Mouse (Mus musculus) intestine, embryonic 14.5 days (tissue): ENCODE measurements around the gene Myh9. TPM values are rescaled to one million over a fixed set of nuclear protein-coding genes. Genes with fewer than 3 reads are reported as not detected.

Source experiments
- ATAC-seq: fragments of 200-750 bp; cut with Nextera tagmentation; replicated peaks from 2 replicates; pipeline ENCODE4 v1.8.0; 2017; ENCODE audit warnings: low read depth, moderate number of reproducible peaks, moderate TSS enrichment, moderate library complexity; ENCODE audit not compliant: low FRiP score, low TSS enrichment
- DNase-seq: peaks from one replicate; pipeline ENCODE4 v3.0.0-alpha.2; 2018; ENCODE audit warnings: low spot score
- H3K27ac ChIP-seq: fragments of 300-500 bp; sonication (generic); 2 replicates; pipeline ENCODE4 v1.5.1; 2014; ENCODE audit warnings: low read depth, mild to moderate bottlenecking, control low read depth
- H3K27me3 ChIP-seq: fragments of 300-500 bp; sonication (generic); replicated peaks from 2 replicates; pipeline ENCODE4 v1.6.1; 2014; ENCODE audit warnings: low read length, control low read depth; ENCODE audit not compliant: control insufficient read depth, insufficient read depth
- H3K36me3 ChIP-seq: fragments of 300-500 bp; sonication (generic); 2 replicates; pipeline ENCODE4 v1.6.1; 2014; ENCODE audit warnings: low read length, control low read depth; ENCODE audit not compliant: control insufficient read depth, insufficient read depth
- H3K4me1 ChIP-seq: fragments of 300-500 bp; sonication (generic); replicated peaks from 2 replicates; pipeline ENCODE4 v1.6.1; 2014; ENCODE audit warnings: low read length, control low read depth, mixed read lengths; ENCODE audit not compliant: control insufficient read depth, insufficient read depth
- H3K4me2 ChIP-seq: fragments of 300-500 bp; sonication (generic); 2 replicates; pipeline ENCODE4 v1.6.1; 2014; ENCODE audit warnings: low read length
- H3K4me3 ChIP-seq: fragments of 300-500 bp; sonication (generic); 2 replicates; pipeline ENCODE4 v1.5.1; 2014; ENCODE audit warnings: low read depth, low read length, control low read depth, mixed read lengths
- H3K9ac ChIP-seq: fragments of 300-500 bp; sonication (generic); 2 replicates; pipeline ENCODE4 v1.6.1; 2014; ENCODE audit warnings: mild to moderate bottlenecking, low read length
- H3K9me3 ChIP-seq: fragments of 300-500 bp; sonication (generic); 2 replicates; pipeline ENCODE4 v1.6.1; 2016; ENCODE audit warnings: low read length, control low read depth; ENCODE audit not compliant: control insufficient read depth
- WGBS: fragments of 180-500 bp; shearing (Covaris S2); extraction: QIAGEN DNeasy Blood & Tissue Kit; methylation state at CpG from one replicate; pipeline ENCODE4 v1.1.7; 2014; 5-methylcytosine and 5-hydroxymethylcytosine counted together
- polyA plus RNA-seq: library from polyadenylated mRNA; unstranded; fragments of >200 nt; fragmentation: Nextera tagmentation; extraction: Ambion mirVana; gene quantifications from 2 replicates; pipeline ENCODE4 v1.2.1, GENCODE M21; 2014

Myh9 gene
- polyA plus RNA-seq, 1 experiment from 2014 or later: 72.2 TPM

DNA sequence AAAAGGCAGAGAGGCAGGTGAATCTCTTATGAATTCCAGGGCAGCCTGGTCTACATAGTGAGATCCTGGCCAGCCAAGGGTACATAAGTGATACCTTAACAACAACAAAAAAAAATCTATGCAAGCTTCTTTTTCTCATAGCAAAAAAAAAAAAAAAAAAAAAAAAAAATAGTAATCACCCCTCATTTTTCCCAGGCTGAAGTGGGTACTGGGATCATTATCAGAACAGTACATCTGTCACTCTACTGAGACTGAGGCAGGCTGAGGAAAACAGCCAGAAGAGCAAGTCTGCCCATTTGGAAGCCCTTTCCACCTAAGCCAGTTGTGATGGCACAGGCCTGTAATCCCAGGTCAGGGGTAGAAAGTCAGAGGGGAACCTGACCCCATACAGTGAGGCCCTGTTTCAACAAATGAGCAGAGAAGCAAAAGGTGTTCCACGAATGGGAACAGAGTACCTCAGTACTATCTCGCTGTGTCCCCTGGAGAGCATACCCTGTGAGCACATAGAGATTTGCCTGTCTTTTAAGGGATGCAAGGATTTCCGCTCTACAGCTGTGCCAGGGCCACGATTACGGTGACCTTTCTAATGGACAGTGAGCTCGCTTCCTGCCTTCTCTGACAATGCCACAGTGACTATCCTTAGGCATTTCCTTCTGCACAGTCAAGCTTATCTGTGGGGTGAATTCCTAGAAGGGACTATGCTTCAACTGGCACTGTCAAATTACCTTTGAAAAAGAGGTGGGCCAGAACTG lies 5.1 kb downstream of the Myh9 start:
- peaks cover 5% of the 10 kb centered on the region; the same call in 1 of the 2 replicates for H3K36me3 ChIP-seq
- no peaks in the 10 kb centered on the region for H3K27me3 ChIP-seq
- ATAC-seq (no peak), DNase-seq (no peak)
- no peak overlapping the region; the same call in 1 of the 2 replicates for H3K4me2 ChIP-seq
- H3K4me3 ChIP-seq: no peak overlapping the region
- H3K27ac ChIP-seq: peak overlapping the region; percentile 66; the same call in 1 of the 2 replicates
- WGBS: 57% methylated on average over 6 of the region's 6 CpGs
- no peak overlapping the region for H3K9ac ChIP-seq
- H3K9me3 ChIP-seq: no peaks in the 10 kb centered on the region
- peaks cover 74% of the 10 kb centered on the region for H3K4me1 ChIP-seq

DNA sequence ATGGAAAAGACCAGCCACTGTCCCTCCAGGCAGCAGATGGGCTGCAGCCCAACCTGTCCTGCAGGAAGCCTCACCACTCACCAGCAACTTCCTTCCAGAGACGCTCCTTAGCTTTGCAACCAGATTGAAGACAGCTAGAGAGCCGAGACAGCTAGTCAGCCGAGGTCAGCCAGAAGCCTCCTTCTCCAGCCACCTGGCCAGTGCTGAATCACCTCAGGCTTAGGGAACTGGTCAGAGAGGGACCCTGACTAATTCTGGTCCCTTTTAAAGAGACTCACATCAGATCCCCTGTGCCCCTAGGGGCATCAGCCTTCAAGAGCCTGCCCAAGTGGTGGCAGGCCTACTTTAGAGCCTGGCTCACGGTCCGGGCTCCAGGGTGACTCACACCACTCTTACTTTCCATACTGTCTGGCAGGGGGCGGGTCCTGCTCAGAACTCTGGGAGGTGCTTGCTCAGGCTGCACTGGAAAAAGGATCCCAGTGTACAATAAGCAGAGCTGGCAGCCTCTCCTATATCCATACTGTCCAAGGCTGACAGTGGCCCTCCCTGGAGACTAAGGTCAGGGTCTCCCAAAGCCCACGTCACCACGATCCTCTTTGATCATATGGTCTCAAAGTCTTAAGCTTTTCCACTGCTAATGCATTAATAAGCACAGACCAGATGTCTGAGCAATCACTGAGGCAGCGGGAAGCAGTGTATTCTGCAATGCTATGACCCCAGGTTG lies 5.9 kb downstream of the Myh9 start:
- peaks cover 9% of the 10 kb centered on the region; the same call in 1 of the 2 replicates for H3K36me3 ChIP-seq
- peak overlapping the region; percentile 66 for H3K27ac ChIP-seq
- ATAC-seq (no peak; the same call in 1 of the 2 replicates), DNase-seq (no peak)
- H3K9ac ChIP-seq: 0 out of 2 replicates have a peak overlapping the region, but pooled peaks have one; percentile 9
- WGBS: 17% methylated on average over 9 of the region's 9 CpGs
- H3K4me1 ChIP-seq: peaks cover 80% of the 10 kb centered on the region
- no peaks in the 10 kb centered on the region for H3K27me3 ChIP-seq
- H3K4me3 ChIP-seq: no peak overlapping the region
- no peaks in the 10 kb centered on the region for H3K9me3 ChIP-seq
- peak overlapping the region; percentile 33 for H3K4me2 ChIP-seq

DNA sequence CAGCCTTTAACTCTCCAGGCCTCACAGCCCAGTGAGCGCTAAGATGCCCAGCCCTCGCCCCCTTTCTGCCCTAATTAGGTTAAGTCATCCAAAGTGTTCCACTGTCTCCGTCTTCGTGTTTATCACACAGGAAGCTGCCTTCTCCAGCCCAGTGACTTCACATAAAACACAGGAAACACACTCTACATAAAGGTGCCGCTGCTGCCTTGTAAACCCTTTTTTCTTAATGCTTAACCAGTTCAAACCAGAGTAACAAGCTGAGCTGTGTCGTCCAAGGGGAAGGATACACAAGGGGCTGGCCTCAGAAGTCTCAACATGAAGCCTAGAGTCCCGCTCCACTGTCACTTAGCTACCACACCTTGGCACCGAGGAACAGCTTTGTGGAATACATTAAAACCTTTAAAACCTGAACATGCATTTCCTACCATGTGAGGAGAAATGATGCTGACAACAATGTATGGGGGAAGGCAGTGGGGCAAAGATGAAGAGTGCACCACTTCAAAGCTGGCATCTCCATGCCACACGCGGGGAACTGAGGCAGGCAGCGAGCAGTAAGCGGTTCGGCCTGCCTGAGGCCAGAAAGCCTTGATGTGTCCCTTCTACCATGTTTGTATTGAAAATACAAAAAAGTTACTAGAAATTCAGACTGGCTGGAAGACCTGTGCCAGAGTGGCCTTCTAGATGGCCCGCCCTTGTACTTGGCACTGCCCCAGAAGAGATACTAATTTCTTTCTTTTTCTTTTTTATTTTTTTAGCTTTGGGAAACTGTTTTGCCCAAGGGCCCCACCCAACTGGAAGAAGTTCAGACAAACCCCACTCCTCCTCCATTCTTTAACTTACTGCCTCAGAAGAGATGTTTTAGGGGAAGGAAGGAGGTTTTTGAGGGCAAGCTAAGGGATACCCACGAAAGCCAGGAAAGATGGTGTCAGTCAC lies 7.4 kb downstream of the Myh9 start:
- Histone ChIP-seq H3K9me3 (no peaks in the 10 kb centered on the region), H3K27me3 (no peaks in the 10 kb centered on the region), H3K27ac (peak overlapping the region; percentile 58), H3K4me3 (no peak overlapping the region), H3K36me3 (peaks cover 13% of the 10 kb centered on the region; the same call in 1 of the 2 replicates), H3K4me2 (0 out of 2 replicates have a peak overlapping the region, but pooled peaks have one; percentile 15), H3K9ac (no peak overlapping the region), H3K4me1 (peaks cover 74% of the 10 kb centered on the region)
- DNase-seq (no peak), ATAC-seq (no peak)
- 72% methylated on average over 15 of the region's 15 CpGs for WGBS

DNA sequence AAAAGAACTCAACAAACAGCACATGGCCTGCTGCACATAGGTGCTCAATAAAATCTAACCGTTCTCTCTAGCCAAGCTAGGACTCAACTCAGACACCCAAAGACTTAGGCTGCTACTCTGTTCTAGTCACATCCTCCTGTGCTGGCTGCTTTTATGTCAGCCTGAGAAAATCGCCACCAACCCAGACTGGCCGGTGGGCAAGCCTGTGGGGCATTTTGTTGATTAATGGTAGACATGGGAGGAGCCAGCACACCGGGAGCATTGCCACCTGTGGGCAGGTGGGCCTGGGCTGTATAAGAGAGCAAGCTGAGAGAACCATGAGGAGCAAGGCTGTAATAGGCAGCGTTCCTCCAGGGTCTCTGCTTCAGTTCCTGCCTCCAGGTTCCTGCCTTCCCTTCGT lies 8.2 kb downstream of the Myh9 start:
- DNase-seq (no peak), ATAC-seq (no peak)
- Histone ChIP-seq H3K27me3 (no peaks in the 10 kb centered on the region), H3K9me3 (no peaks in the 10 kb centered on the region), H3K4me1 (peaks cover 65% of the 10 kb centered on the region), H3K27ac (peak overlapping the region; percentile 58), H3K9ac (no peak overlapping the region), H3K4me2 (no peak overlapping the region), H3K36me3 (peaks cover 13% of the 10 kb centered on the region; the same call in 1 of the 2 replicates), H3K4me3 (no peak overlapping the region)
- 85% methylated on average over 6 of the region's 6 CpGs for WGBS

- Histone ChIP-seq H3K9ac (no peak overlapping the region), H3K27me3 (no peaks in the 10 kb centered on the region), H3K4me3 (no peak overlapping the region), H3K4me1 (peaks cover 63% of the 10 kb centered on the region), H3K36me3 (peaks cover 16% of the 10 kb centered on the region; the same call in 1 of the 2 replicates), H3K9me3 (no peaks in the 10 kb centered on the region), H3K27ac (peak overlapping the region; percentile 58), H3K4me2 (no peak overlapping the region)
- DNase-seq (no peak), ATAC-seq (peak; percentile 61)
Observed at GRCm38 (mm10) chr15:77833083-77833482, 8.9 kb downstream of the Myh9 start.

DNA sequence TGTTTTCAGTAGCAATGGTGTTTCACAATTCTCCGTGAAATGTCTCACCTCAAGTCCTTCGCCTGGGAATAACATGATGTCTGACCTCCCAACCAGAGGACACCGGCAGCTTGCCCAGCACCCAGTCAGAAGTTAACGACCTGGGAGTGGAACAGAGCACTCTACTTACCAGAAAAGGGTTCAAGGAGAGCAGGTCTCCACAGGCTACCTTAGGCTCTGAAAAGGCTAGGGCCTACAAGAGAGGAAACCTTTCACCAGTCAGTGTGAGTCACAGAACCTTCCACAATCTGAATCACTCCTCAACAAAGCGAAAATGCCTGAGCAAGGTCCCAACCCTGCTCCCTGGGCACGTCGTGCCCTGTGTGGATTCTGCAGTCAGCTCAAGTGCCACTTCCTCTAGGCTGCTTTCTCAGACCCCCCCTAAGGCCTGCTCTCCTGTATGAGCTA lies 9.5 kb downstream of the Myh9 start:
- Histone ChIP-seq H3K4me2 (no peak overlapping the region), H3K4me3 (no peak overlapping the region), H3K27ac (no peak overlapping the region), H3K9ac (no peak overlapping the region), H3K27me3 (no peaks in the 10 kb centered on the region), H3K4me1 (peaks cover 63% of the 10 kb centered on the region), H3K36me3 (peaks cover 16% of the 10 kb centered on the region; the same call in 1 of the 2 replicates), H3K9me3 (no peaks in the 10 kb centered on the region)
- DNase-seq: no peak
- WGBS: 69% methylated on average over 7 of the region's 7 CpGs
- ATAC-seq: no peak

- no peak overlapping the region for H3K27ac ChIP-seq
- no peaks in the 10 kb centered on the region for H3K27me3 ChIP-seq
- peaks cover 16% of the 10 kb centered on the region; the same call in 1 of the 2 replicates for H3K36me3 ChIP-seq
- H3K4me2 ChIP-seq: no peak overlapping the region
- H3K4me1 ChIP-seq: peaks cover 61% of the 10 kb centered on the region
- ATAC-seq (no peak), DNase-seq (no peak)
- no peak overlapping the region for H3K4me3 ChIP-seq
- no peaks in the 10 kb centered on the region for H3K9me3 ChIP-seq
- H3K9ac ChIP-seq: no peak overlapping the region
- 71% methylated on average over 8 of the region's 8 CpGs for WGBS
Observed at GRCm38 (mm10) chr15:77831754-77832457, 10.1 kb downstream of the Myh9 start.
